Mouse (Mus musculus) kidney, adult 2 months (tissue): ENCODE data around the gene Il9r. TPM values are rescaled to one million over a fixed set of nuclear protein-coding genes. Genes with fewer than 3 reads are reported as not detected.

Experiments used
- DNase-seq: peaks from one replicate; pipeline ENCODE4 v3.0.0; 2021
- H3K27ac ChIP-seq: fragments of 200-500 bp; 2 replicates; pipeline ENCODE4 v1.5.1; 2012; ENCODE audit warnings: low read depth, low read length, control low read depth, inconsistent platforms; ENCODE audit not compliant: insufficient read depth
- H3K27me3 ChIP-seq: fragments of 200-500 bp; replicated peaks from 2 replicates; pipeline ENCODE4 v1.6.1; 2012; ENCODE audit warnings: mild to moderate bottlenecking, moderate library complexity, low read length, inconsistent platforms; ENCODE audit not compliant: control insufficient read depth, insufficient read depth
- H3K36me3 ChIP-seq: fragments of 200-500 bp; 2 replicates; pipeline ENCODE4 v1.6.1; 2012; ENCODE audit warnings: mild to moderate bottlenecking, moderate library complexity, low read length, inconsistent platforms; ENCODE audit not compliant: control insufficient read depth, insufficient read depth
- H3K4me1 ChIP-seq: fragments of 200-500 bp; 2 replicates; pipeline ENCODE4 v1.6.1; 2011; ENCODE audit warnings: low read length; ENCODE audit not compliant: control insufficient read depth, insufficient read depth
- H3K4me3 ChIP-seq: fragments of 200-500 bp; 2 replicates; pipeline ENCODE4 v1.5.1; 2011; ENCODE audit warnings: mild to moderate bottlenecking, low read depth, low read length, control low read depth; ENCODE audit not compliant: insufficient read depth
- CTCF ChIP-seq: fragments of 200-500 bp; conservative IDR thresholded peaks from 2 replicates; pipeline ENCODE4 v1.5.1; 2011; ENCODE audit warnings: low read depth, mild to moderate bottlenecking, control low read depth, low read length, moderate library complexity, mixed read lengths; ENCODE audit not compliant: insufficient read depth, insufficient read length
- POLR2A ChIP-seq: fragments of 200-500 bp; IDR thresholded peaks from one replicate; pipeline ENCODE4 v1.6.1; 2011; ENCODE audit warnings: low read depth, low read length, control low read depth
- WGBS: fragments of 180-500 bp; shearing (Covaris S2); methylation state at CpG from one replicate; pipeline ENCODE4 v1.1.7; 2018; 5-methylcytosine and 5-hydroxymethylcytosine counted together
- polyA plus RNA-seq: library from polyadenylated mRNA; depleted of rRNA; stranded (reverse); fragments of >200 nt; gene quantifications from 2 replicates; pipeline ENCODE4 v1.2.3, GENCODE M21; 2012; rRNA removed

Il9r gene
- 0.05 and 0.58 TPM in 2 replicates for polyA plus RNA-seq

GRCm38 (mm10) chr11:32200075-32200601 is at the start of gene Il9r:
Gene Il9r (minus strand): TSS chr11:32200279.
- no peaks in the 10 kb centered on the region for H3K27me3 ChIP-seq
- H3K36me3 ChIP-seq = no peaks in the 10 kb centered on the region
- no peak for DNase-seq
- H3K27ac ChIP-seq = no peak within 1 kb of the TSS
- 59% methylated on average over 10 of the region's 10 CpGs for WGBS
- no peaks in the 10 kb centered on the region for H3K4me1 ChIP-seq
- TF ChIP-seq POLR2A (no peak), CTCF (no peak)
- H3K4me3 ChIP-seq = no peak within 1 kb of the TSS

GRCm38 (mm10) chr11:32248350-32248749 is 48.3 kb upstream of the Il9r start:
- no peak for DNase-seq
- TF ChIP-seq POLR2A (no peak), CTCF (no peak)
- no peaks in the 10 kb centered on the region for H3K4me1 ChIP-seq
- H3K27me3 ChIP-seq = no peaks in the 10 kb centered on the region
- H3K4me3 ChIP-seq = no peak overlapping the region
- whole genome bisulfite sequencing = 69% methylated on average over 3 of the region's 3 CpGs
- H3K27ac ChIP-seq = no peak overlapping the region
- peaks cover 1% of the 10 kb centered on the region for H3K36me3 ChIP-seq

GRCm38 (mm10) chr11:32247068-32247467 is 47.0 kb upstream of the Il9r start:
- no peak overlapping the region for H3K4me3 ChIP-seq
- no peaks in the 10 kb centered on the region for H3K27me3 ChIP-seq
- H3K36me3 ChIP-seq = peaks cover 1% of the 10 kb centered on the region
- no peaks in the 10 kb centered on the region for H3K4me1 ChIP-seq
- DNase-seq = no peak
- no peak overlapping the region for H3K27ac ChIP-seq
- TF ChIP-seq CTCF (0 out of 2 replicates have a peak, but pooled peaks have one; percentile 15), POLR2A (no peak)

GRCm38 (mm10) chr11:32245614-32246013 is 45.5 kb upstream of the Il9r start:
- Histone ChIP-seq H3K36me3 (peaks cover 1% of the 10 kb centered on the region), H3K4me1 (peaks cover 3% of the 10 kb centered on the region; the same call in 1 of the 2 replicates), H3K4me3 (no peak overlapping the region), H3K27ac (no peak overlapping the region), H3K27me3 (no peaks in the 10 kb centered on the region)
- 96% methylated on average over 6 of the region's 6 CpGs for WGBS
- no peak for TF ChIP-seq CTCF
- TF ChIP-seq POLR2A = no peak
- DNase-seq = no peak

GRCm38 (mm10) chr11:32244617-32245016 is 44.5 kb upstream of the Il9r start:
- H3K27me3 ChIP-seq = no peaks in the 10 kb centered on the region
- WGBS = 82% methylated on average over 1 of the region's 1 CpGs
- no peak for DNase-seq
- no peak overlapping the region for H3K4me3 ChIP-seq
- H3K36me3 ChIP-seq = peaks cover 1% of the 10 kb centered on the region
- TF ChIP-seq POLR2A = no peak
- TF ChIP-seq CTCF = no peak
- H3K27ac ChIP-seq = no peak overlapping the region
- peaks cover 3% of the 10 kb centered on the region; the same call in 1 of the 2 replicates for H3K4me1 ChIP-seq

GRCm38 (mm10) chr11:32244064-32244463 is 44.0 kb upstream of the Il9r start:
- WGBS = 66% methylated on average over 3 of the region's 3 CpGs
- H3K4me3 ChIP-seq = no peak overlapping the region
- H3K4me1 ChIP-seq = peaks cover 3% of the 10 kb centered on the region; the same call in 1 of the 2 replicates
- no peaks in the 10 kb centered on the region; the same call in 1 of the 2 replicates for H3K36me3 ChIP-seq
- DNase-seq = no peak
- TF ChIP-seq CTCF (no peak), POLR2A (no peak)
- no peak overlapping the region for H3K27ac ChIP-seq
- H3K27me3 ChIP-seq = no peaks in the 10 kb centered on the region

GRCm38 (mm10) chr11:32243205-32243955 is 43.3 kb upstream of the Il9r start:
- H3K36me3 ChIP-seq = no peaks in the 10 kb centered on the region; the same call in 1 of the 2 replicates
- no peak overlapping the region for H3K4me3 ChIP-seq
- TF ChIP-seq CTCF = no peak
- TF ChIP-seq POLR2A = no peak
- peaks cover 3% of the 10 kb centered on the region; the same call in 1 of the 2 replicates for H3K4me1 ChIP-seq
- no peak overlapping the region for H3K27ac ChIP-seq
- 48% methylated on average over 7 of the region's 7 CpGs for WGBS
- H3K27me3 ChIP-seq = no peaks in the 10 kb centered on the region
- peak; percentile 53 for DNase-seq
